Mouse (Mus musculus): Measurements from ENCODE around the gene Smim5. TPM values are rescaled to one million over a fixed set of nuclear protein-coding genes. Genes with fewer than 3 reads are reported as not detected.
"Not testable (repeated sequence)": the region's sequence is repeated elsewhere in the genome, so short reads cannot be mapped to it uniquely, and the experiment has no call there.

Smim5 gene
- polyA plus RNA-seq (2014; fragmentation: Nextera tagmentation; extraction: Ambion mirVana): 19.6 and 21.8 TPM in 2 replicates

DNA sequence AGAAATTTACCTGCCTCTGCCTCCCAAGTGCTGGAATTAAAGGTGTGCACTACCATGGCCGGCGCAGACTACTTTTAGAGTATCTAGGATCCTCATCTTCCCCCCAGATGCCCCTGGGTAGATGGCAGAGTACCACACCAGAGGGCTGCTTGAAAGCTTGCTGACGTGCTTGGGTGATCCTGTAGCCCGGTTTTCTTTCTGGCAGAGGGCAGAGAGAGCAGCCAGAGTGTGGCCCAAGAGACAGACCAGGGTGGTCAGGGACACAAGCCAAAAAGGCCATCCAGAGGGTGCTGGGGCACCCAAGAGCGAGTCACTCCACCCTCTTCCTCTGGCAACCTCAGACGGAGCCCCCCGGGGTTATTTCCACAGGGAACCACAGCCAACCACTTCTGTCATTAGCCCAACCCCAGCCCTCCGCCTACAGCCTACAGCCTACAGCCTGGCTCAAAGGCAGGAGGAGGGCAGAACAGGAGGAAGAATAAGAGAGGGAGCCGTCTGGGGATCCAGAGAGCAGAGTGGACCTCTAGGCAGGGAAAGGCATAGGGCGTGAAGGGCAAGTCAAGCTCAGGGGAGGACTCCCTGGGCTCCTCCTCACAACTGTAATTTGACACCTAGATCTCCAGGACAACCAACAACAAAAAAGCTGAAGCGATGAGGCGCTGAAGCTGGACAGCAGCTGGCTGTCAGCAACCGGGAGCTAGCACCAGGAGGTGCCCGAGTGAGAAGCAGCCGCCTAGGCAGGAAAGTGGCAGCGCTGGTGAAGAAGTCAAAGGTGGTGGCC lies at the start of gene Smim5:
Gene Smim5, plus strand, starts transcription at position 481 of the 781 bp plus-strand sequence.
- peak within 1 kb of the TSS; percentile 95 for H3K27ac ChIP-seq (ENCODE audit: low read depth, low read length)
- ATAC-seq (replicated peaks; ENCODE audit: insufficient number of reproducible peaks, low FRiP score, low TSS enrichment): peak; percentile 58
- H3K4me3 ChIP-seq (ENCODE audit: low read depth, low read length): peak within 1 kb of the TSS; percentile 34
- H3K4me2 ChIP-seq: peak within 1 kb of the TSS; percentile 67
- no peaks in the 10 kb centered on the region for H3K27me3 ChIP-seq (ENCODE audit: control insufficient read depth, insufficient read depth, low read length)
- peak within 1 kb of the TSS; percentile 58 for H3K9ac ChIP-seq (ENCODE audit: low read depth, low read length)
- no peaks in the 10 kb centered on the region for H3K9me3 ChIP-seq (replicated peaks; ENCODE audit: control insufficient read depth, low read length)
- peaks cover 62% of the 10 kb centered on the region for H3K4me1 ChIP-seq (ENCODE audit: control insufficient read depth, insufficient read depth, low read length)
- 24% methylated on average over 16 of the region's 16 CpGs for WGBS (ENCODE audit: insufficient replicate concordance)
- H3K36me3 ChIP-seq (ENCODE audit: control insufficient read depth, insufficient read depth, low read length): peaks cover 4% of the 10 kb centered on the region

DNA sequence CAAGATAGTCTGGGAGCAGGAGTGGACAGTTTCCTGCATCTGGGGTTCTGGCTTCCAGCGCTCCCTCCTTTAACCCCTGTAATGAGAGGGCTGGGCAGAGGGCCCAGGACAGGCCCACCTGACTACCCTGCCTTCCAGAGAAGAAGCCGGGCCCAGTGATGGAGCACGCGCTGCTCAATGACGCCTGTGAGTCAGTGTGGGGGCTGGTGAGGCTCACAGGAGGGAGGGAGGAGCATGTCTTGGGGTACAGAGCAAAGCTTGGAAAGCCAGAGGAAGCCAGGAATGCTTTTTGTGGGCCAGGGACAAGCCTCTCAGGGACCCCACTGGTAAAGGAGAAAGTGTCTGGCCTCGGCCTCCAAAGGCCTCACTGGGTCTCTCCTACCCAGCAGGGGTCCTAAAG lies 45.1 kb upstream of the Smim5 start:
- H3K27me3 ChIP-seq (ENCODE audit: control insufficient read depth, insufficient read depth, low read length): peaks cover 27% of the 10 kb centered on the region
- peaks cover 9% of the 10 kb centered on the region for H3K4me1 ChIP-seq (ENCODE audit: control insufficient read depth, insufficient read depth, low read length)
- 82% methylated on average over 6 of the region's 6 CpGs for WGBS (ENCODE audit: insufficient replicate concordance)
- ATAC-seq (replicated peaks; ENCODE audit: insufficient number of reproducible peaks, low FRiP score, low TSS enrichment): no peak
- H3K4me2 ChIP-seq: no peak overlapping the region
- no peak overlapping the region for H3K9ac ChIP-seq (ENCODE audit: low read depth, low read length)
- H3K4me3 ChIP-seq (ENCODE audit: low read depth, low read length): no peak overlapping the region
- H3K36me3 ChIP-seq (ENCODE audit: control insufficient read depth, insufficient read depth, low read length): peaks cover 28% of the 10 kb centered on the region
- H3K27ac ChIP-seq (ENCODE audit: low read depth, low read length): no peak overlapping the region
- no peaks in the 10 kb centered on the region for H3K9me3 ChIP-seq (replicated peaks; ENCODE audit: control insufficient read depth, low read length)

DNA sequence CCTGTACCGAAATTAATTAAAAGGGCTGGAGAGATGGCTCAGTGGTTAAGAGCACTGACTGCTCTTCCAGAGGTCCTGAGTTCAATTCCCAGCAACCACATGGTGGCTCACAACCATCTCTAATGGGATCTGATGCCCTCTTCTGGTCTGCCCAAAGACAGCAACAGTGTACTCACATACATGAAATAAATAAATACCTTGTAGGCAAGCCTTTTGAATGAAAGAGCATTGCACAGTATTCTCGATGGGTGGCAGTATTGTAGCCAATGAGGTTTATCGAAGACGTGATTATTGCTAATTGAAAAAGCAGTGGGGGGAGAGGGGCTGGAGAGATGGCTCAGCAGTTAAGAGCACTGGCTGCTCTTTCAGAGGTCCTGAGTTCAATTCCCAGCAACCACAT lies 42.6 kb upstream of the Smim5 start:
- peaks cover 46% of the 10 kb centered on the region for H3K27me3 ChIP-seq (ENCODE audit: control insufficient read depth, insufficient read depth, low read length)
- H3K4me3 ChIP-seq (ENCODE audit: low read depth, low read length); H3K4me2 ChIP-seq; H3K9me3 ChIP-seq (replicated peaks; ENCODE audit: control insufficient read depth, low read length); H3K27ac ChIP-seq (ENCODE audit: low read depth, low read length); H3K4me1 ChIP-seq (ENCODE audit: control insufficient read depth, insufficient read depth, low read length); ATAC-seq (replicated peaks; ENCODE audit: insufficient number of reproducible peaks, low FRiP score, low TSS enrichment); H3K9ac ChIP-seq (ENCODE audit: low read depth, low read length): not testable (repeated sequence)
- peaks cover 14% of the 10 kb centered on the region for H3K36me3 ChIP-seq (ENCODE audit: control insufficient read depth, insufficient read depth, low read length)
- WGBS (ENCODE audit: insufficient replicate concordance): 90% methylated on average over 4 of the region's 4 CpGs

DNA sequence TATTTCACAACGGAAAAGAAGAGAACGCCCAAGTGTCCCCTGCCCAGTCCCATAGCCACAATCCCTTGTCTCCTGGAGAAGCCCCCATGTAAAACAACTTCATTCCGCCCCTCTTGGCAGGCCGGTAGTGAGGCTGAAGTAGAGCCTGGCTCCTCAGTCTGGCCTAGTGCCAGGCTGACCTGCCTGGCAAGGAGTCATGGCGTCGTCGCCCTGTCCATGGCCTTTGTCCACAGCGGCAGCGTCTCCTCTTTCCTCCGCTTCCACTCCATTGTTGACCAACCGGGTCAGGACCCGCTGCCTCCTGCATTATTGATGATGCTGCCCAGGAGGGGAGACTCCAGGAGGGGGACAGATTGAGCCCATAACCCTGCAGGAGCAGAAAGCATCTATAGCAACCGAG lies 41.8 kb upstream of the Smim5 start:
- Histone ChIP-seq H3K36me3 (ENCODE audit: control insufficient read depth, insufficient read depth, low read length) (peaks cover 11% of the 10 kb centered on the region; the same call in 1 of the 2 replicates), H3K27me3 (ENCODE audit: control insufficient read depth, insufficient read depth, low read length) (peaks cover 50% of the 10 kb centered on the region), H3K4me1 (ENCODE audit: control insufficient read depth, insufficient read depth, low read length) (peaks cover 9% of the 10 kb centered on the region), H3K9me3 (replicated peaks; ENCODE audit: control insufficient read depth, low read length) (no peaks in the 10 kb centered on the region), H3K27ac (ENCODE audit: low read depth, low read length) (no peak overlapping the region), H3K4me3 (ENCODE audit: low read depth, low read length) (no peak overlapping the region), H3K4me2 (peak overlapping the region; percentile 74; the same call in 1 of the 2 replicates), H3K9ac (ENCODE audit: low read depth, low read length) (no peak overlapping the region)
- WGBS (ENCODE audit: insufficient replicate concordance): 70% methylated on average over 13 of the region's 13 CpGs
- ATAC-seq (replicated peaks; ENCODE audit: insufficient number of reproducible peaks, low FRiP score, low TSS enrichment): no peak

DNA sequence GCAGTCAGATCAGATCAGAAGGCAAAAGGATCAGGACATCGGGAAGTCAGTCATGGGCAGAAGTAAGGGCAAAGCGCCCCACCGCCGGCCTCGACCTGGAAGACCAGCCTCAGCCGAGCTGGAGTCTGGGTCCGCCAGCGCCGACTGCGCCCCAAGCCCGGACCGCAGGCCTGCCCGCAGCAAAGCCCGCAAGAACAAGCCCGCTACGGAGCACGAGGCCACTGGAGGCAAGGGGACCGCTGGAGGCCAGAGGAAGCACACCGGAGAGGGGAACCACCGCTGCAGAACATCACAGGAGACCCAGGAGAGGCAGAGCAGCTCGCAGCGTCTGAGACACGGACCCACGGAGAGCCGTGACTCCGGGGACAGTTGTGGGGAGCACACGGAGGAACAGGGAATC lies 41.4 kb upstream of the Smim5 start, which contains the start of gene Myo15b:
Gene Myo15b, plus strand, starts transcription at position 53 of the 400 bp plus-strand sequence.
- Histone ChIP-seq H3K4me2 (peak within 1 kb of the TSS; percentile 74), H3K9ac (ENCODE audit: low read depth, low read length) (peak within 1 kb of the TSS; percentile 61), H3K27ac (ENCODE audit: low read depth, low read length) (no peak within 1 kb of the TSS), H3K4me3 (ENCODE audit: low read depth, low read length) (peak within 1 kb of the TSS; percentile 45), H3K4me1 (ENCODE audit: control insufficient read depth, insufficient read depth, low read length) (peaks cover 9% of the 10 kb centered on the region), H3K9me3 (replicated peaks; ENCODE audit: control insufficient read depth, low read length) (no peaks in the 10 kb centered on the region), H3K36me3 (ENCODE audit: control insufficient read depth, insufficient read depth, low read length) (peaks cover 7% of the 10 kb centered on the region; the same call in 1 of the 2 replicates), H3K27me3 (ENCODE audit: control insufficient read depth, insufficient read depth, low read length) (peaks cover 50% of the 10 kb centered on the region)
- ATAC-seq (replicated peaks; ENCODE audit: insufficient number of reproducible peaks, low FRiP score, low TSS enrichment): no peak
- 14% methylated on average over 27 of the region's 27 CpGs for WGBS (ENCODE audit: insufficient replicate concordance)

DNA sequence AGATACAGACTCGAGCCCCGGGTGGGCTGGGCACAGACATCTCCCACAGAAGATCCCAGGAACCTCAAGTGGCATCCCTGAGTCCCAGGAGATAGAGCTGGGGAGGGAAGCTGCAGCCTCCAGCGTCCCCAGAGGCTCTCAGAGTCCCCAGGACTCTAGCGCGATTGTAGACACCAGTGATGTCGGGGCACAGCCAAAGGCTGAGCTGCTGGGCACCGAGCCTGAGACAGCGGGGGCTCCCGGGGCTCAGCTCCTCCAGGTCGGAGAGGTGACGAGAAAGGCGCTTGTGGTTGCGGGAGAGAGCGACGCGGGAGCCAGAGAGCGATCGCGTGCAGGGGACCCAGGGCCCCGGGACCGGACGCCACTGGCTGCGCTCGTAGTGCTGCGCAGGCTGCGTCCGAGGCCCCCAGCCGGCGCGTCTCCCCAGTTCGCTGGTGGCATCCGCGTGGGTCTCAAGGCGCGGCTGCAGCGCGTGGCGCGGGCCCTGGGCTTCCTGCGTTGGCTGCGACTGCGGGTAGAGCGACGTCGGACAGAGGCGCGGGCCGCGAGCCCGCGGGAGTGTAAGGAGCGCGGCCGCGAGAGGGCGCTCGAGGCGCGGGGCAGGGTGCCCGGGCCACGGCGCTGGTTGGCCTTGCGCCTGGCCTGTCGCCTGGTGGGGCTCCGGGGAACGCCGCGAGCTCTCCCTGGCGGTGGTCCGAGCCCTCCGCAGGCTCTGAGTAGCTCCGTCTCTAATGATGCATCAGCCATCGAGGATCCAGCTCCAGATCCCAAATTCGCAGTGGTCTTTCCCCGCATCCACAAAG lies 40.4 kb upstream of the Smim5 start:
- Histone ChIP-seq H3K4me3 (ENCODE audit: low read depth, low read length) (peak overlapping the region; percentile 45), H3K36me3 (ENCODE audit: control insufficient read depth, insufficient read depth, low read length) (peaks cover 7% of the 10 kb centered on the region; the same call in 1 of the 2 replicates), H3K4me1 (ENCODE audit: control insufficient read depth, insufficient read depth, low read length) (peaks cover 9% of the 10 kb centered on the region), H3K27me3 (ENCODE audit: control insufficient read depth, insufficient read depth, low read length) (peaks cover 50% of the 10 kb centered on the region), H3K9ac (ENCODE audit: low read depth, low read length) (peak overlapping the region; percentile 61), H3K4me2 (peak overlapping the region; percentile 74), H3K9me3 (replicated peaks; ENCODE audit: control insufficient read depth, low read length) (no peaks in the 10 kb centered on the region), H3K27ac (ENCODE audit: low read depth, low read length) (no peak overlapping the region)
- ATAC-seq (replicated peaks; ENCODE audit: insufficient number of reproducible peaks, low FRiP score, low TSS enrichment): peak; percentile 72
- WGBS (ENCODE audit: insufficient replicate concordance): 1% methylated on average over 69 of the region's 75 CpGs

DNA sequence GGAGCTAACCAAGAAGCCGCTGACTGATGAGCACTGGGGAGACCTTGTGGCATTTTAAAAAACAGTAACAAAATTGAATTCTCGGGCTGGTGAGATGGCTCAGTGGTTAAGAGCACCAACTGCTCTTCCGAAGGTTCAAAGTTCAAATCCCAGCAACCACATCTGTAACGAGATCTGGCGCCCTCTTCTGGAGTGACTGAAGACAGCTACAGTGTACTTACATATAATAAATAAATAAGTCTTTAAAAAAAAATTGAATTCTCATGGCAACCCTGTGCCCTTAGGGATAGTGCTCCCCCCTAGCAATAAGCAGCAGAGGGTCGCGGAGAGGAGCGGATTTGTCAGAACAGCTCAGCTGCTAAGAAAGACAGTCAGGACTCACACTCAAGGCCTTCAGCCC lies 35.9 kb upstream of the Smim5 start:
- Histone ChIP-seq H3K4me3 (ENCODE audit: low read depth, low read length) (no peak overlapping the region), H3K27ac (ENCODE audit: low read depth, low read length) (no peak overlapping the region), H3K4me2 (no peak overlapping the region), H3K9me3 (replicated peaks; ENCODE audit: control insufficient read depth, low read length) (no peaks in the 10 kb centered on the region), H3K4me1 (ENCODE audit: control insufficient read depth, insufficient read depth, low read length) (peaks cover 5% of the 10 kb centered on the region; the same call in 1 of the 2 replicates), H3K27me3 (ENCODE audit: control insufficient read depth, insufficient read depth, low read length) (peaks cover 33% of the 10 kb centered on the region), H3K36me3 (ENCODE audit: control insufficient read depth, insufficient read depth, low read length) (no peaks in the 10 kb centered on the region), H3K9ac (ENCODE audit: low read depth, low read length) (no peak overlapping the region)
- ATAC-seq (replicated peaks; ENCODE audit: insufficient number of reproducible peaks, low FRiP score, low TSS enrichment): no peak
- 86% methylated on average over 8 of the region's 8 CpGs for WGBS (ENCODE audit: insufficient replicate concordance)

DNA sequence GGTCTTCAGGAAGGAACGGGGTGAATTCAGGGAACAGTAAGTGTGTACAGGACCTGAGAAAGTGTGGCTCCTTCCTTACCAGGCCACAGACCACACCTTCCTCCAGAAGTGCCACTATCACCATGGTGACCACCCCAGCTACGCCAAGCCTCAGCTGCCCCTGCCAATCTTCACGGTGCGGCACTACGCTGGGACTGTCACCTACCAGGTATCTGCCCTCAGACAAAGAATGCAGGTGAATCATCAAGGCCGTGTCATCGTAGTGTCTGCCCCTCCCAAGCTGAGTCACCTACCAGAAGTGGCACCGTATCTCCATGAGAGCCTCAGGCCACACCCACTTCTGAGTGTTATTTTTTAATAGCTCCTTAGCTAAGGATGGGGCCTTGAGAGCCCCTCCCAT lies 30.4 kb upstream of the Smim5 start:
- no peaks in the 10 kb centered on the region for H3K9me3 ChIP-seq (replicated peaks; ENCODE audit: control insufficient read depth, low read length)
- no peak overlapping the region for H3K4me2 ChIP-seq
- H3K36me3 ChIP-seq (ENCODE audit: control insufficient read depth, insufficient read depth, low read length): no peaks in the 10 kb centered on the region
- peaks cover 4% of the 10 kb centered on the region; the same call in 1 of the 2 replicates for H3K27me3 ChIP-seq (ENCODE audit: control insufficient read depth, insufficient read depth, low read length)
- H3K4me1 ChIP-seq (ENCODE audit: control insufficient read depth, insufficient read depth, low read length): peaks cover 15% of the 10 kb centered on the region
- WGBS (ENCODE audit: insufficient replicate concordance): 79% methylated on average over 8 of the region's 8 CpGs
- no peak overlapping the region for H3K4me3 ChIP-seq (ENCODE audit: low read depth, low read length)
- H3K9ac ChIP-seq (ENCODE audit: low read depth, low read length): no peak overlapping the region
- ATAC-seq (replicated peaks; ENCODE audit: insufficient number of reproducible peaks, low FRiP score, low TSS enrichment): no peak
- no peak overlapping the region for H3K27ac ChIP-seq (ENCODE audit: low read depth, low read length)

Measured in heart, embryonic 11.5 days (tissue).